ENCODE assay signal across 7 mouse cellular contexts in the genomic region with DNA sequence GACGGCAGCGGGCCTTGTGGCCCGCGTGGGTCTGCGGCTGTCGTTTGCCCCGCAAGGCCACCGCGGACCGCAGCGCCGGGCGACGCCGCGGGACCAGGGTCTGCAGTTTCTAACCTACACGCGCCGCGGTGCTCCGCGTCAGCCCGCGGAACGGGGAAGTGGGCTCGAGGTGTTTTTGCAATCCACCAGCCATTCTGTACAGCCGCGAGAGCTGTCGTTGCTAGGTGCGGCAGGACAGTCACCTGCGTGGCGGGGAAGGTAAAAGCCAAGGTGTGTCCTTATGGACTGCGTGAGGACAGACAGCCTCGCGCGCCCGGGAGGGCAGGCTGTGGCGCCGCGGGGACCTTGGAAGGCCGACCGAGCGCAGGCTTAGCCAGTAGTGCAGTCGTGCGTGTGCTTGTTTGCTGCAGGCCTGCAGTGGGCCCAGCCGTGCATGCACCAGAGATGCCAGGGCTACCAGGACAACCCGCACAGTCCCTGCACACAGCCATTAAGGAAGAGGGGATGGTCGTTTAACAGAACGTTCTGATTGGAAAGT. TPM values are rescaled to one million over a fixed set of nuclear protein-coding genes. Genes with fewer than 3 reads are reported as not detected.
A peak's percentile ranks its signal among the peaks of the same experiment; 100 is the strongest.
DNase-seq lines count a peak whose midpoint lies in the region; ATAC-seq and TF ChIP-seq lines count a peak whose summit lies in the region.

No protein-coding gene starts in this region.

- H3K36me3 ChIP-seq in intestine, postnatal 0 days (ENCODE audit: control insufficient read depth, insufficient read depth): peaks cover 4% of the 10 kb centered on the region; the same call in 1 of the 2 replicates
- H3K36me3 ChIP-seq in limb, embryonic 12.5 days: peaks cover 7% of the 10 kb centered on the region; the same call in 1 of the 2 replicates
- H3K36me3 ChIP-seq in midbrain, embryonic 11.5 days (ENCODE audit: control insufficient read depth, insufficient read depth, low read length): no peaks in the 10 kb centered on the region

- peak overlapping the region; percentile 90 for H3K27ac ChIP-seq in cortical plate, adult 2 months (ENCODE audit: insufficient read depth, low read length)
- H3K27ac ChIP-seq in intestine, postnatal 0 days (ENCODE audit: low read depth, low read length): peak overlapping the region; percentile 96
- H3K27ac ChIP-seq in limb, embryonic 12.5 days: peak overlapping the region; percentile 96
- peak overlapping the region; percentile 92 for H3K27ac ChIP-seq in midbrain, embryonic 11.5 days (ENCODE audit: low read depth, low read length)

- peak overlapping the region; percentile 96 for H3K9ac ChIP-seq in intestine, postnatal 0 days (ENCODE audit: low read depth, low read length)
- peak overlapping the region; percentile 94 for H3K9ac ChIP-seq in limb, embryonic 12.5 days (replicated peaks)
- peak overlapping the region; percentile 88 for H3K9ac ChIP-seq in midbrain, embryonic 11.5 days (ENCODE audit: low read length)

- no peak for TF ChIP-seq CTCF in cortical plate, adult 2 months (IDR thresholded peaks at IDR 0.05; ENCODE audit: extremely low read depth, insufficient read depth, low read length)
- TF ChIP-seq CTCF in intestine, postnatal 0 days (IDR thresholded peaks at IDR 0.05; ENCODE audit: low read depth): no peak

- no peaks in the 10 kb centered on the region for H3K27me3 ChIP-seq in intestine, postnatal 0 days (replicated peaks; ENCODE audit: control insufficient read depth, insufficient read depth, low read length)
- no peaks in the 10 kb centered on the region for H3K27me3 ChIP-seq in limb, embryonic 12.5 days
- H3K27me3 ChIP-seq in midbrain, embryonic 11.5 days (ENCODE audit: control insufficient read depth, insufficient read depth, low read length): no peaks in the 10 kb centered on the region

- H3K4me1 ChIP-seq in cortical plate, adult 2 months (ENCODE audit: control insufficient read depth, insufficient read depth, low read length): peaks cover 1% of the 10 kb centered on the region; the same call in 1 of the 2 replicates
- H3K4me1 ChIP-seq in intestine, postnatal 0 days (replicated peaks; ENCODE audit: control insufficient read depth, insufficient read depth, low read length): 0 out of 2 replicates have a peak, but pooled peaks cover 4% of the 10 kb centered on the region
- H3K4me1 ChIP-seq in limb, embryonic 12.5 days (replicated peaks): peaks cover 7% of the 10 kb centered on the region; the same call in 1 of the 2 replicates
- peaks cover 2% of the 10 kb centered on the region; the same call in 1 of the 2 replicates for H3K4me1 ChIP-seq in midbrain, embryonic 11.5 days (ENCODE audit: control insufficient read depth, insufficient read depth, low read length)

- H3K4me2 ChIP-seq in intestine, postnatal 0 days (replicated peaks; ENCODE audit: low read depth): peak overlapping the region; percentile 76
- H3K4me2 ChIP-seq in limb, embryonic 12.5 days: peak overlapping the region; percentile 75
- H3K4me2 ChIP-seq in midbrain, embryonic 11.5 days: peak overlapping the region; percentile 68

- peak; percentile 82 for DNase-seq in adrenal gland, adult 2 months
- DNase-seq in gastrocnemius, postnatal 25 days: peak; percentile 31
- peak; percentile 96 for DNase-seq in midbrain, embryonic 11.5 days (ENCODE audit: low spot score, missing footprints)
- DNase-seq in right cerebral cortex, postnatal 4 days: peak; percentile 43

- WGBS in intestine, postnatal 0 days: under 1% methylated on average over 49 of the region's 49 CpGs
- WGBS in limb, embryonic 12.5 days: under 1% methylated on average over 49 of the region's 49 CpGs
- 0% methylated on average over 45 of the region's 49 CpGs for WGBS in midbrain, embryonic 11.5 days

- peak overlapping the region; percentile 98 for H3K4me3 ChIP-seq in cortical plate, adult 2 months (ENCODE audit: insufficient read depth, low read length)
- H3K4me3 ChIP-seq in intestine, postnatal 0 days (ENCODE audit: low read depth, low read length): peak overlapping the region; percentile 89
- peak overlapping the region; percentile 93 for H3K4me3 ChIP-seq in limb, embryonic 12.5 days (replicated peaks)
- peak overlapping the region; percentile 95 for H3K4me3 ChIP-seq in midbrain, embryonic 11.5 days (ENCODE audit: low read depth, low read length)

- no peaks in the 10 kb centered on the region for H3K9me3 ChIP-seq in intestine, postnatal 0 days (ENCODE audit: control insufficient read depth)
- H3K9me3 ChIP-seq in limb, embryonic 12.5 days: no peaks in the 10 kb centered on the region
- no peaks in the 10 kb centered on the region for H3K9me3 ChIP-seq in midbrain, embryonic 11.5 days (ENCODE audit: control insufficient read depth, low read length)

- ATAC-seq in intestine, postnatal 0 days: peak; percentile 75
- peak; percentile 79 for ATAC-seq in limb, embryonic 12.5 days (ENCODE audit: insufficient number of reproducible peaks, insufficient read depth, low FRiP score, low TSS enrichment, low read depth)
- peak; percentile 82 for ATAC-seq in midbrain, embryonic 11.5 days (ENCODE audit: low FRiP score)

- TF ChIP-seq POLR2A in cortical plate, adult 2 months (IDR thresholded peaks at IDR 0.05; ENCODE audit: extremely low read depth, insufficient read depth, low read length): no peak

RNA-seq across cellular contexts. Expression of gene Zfp398, which starts 0.6 kb away (rescaled TPM):
- 10 to 100 TPM; 10.5 to 12.1 TPM for total RNA-seq in adrenal gland, adult 2 months (2021)
- polyA plus RNA-seq in adrenal gland, adult 2 months (2012; rRNA removed): 11.7 and 13.4 TPM in 2 replicates
- 14.2 and 14.6 TPM in 2 replicates for polyA plus RNA-seq in cortical plate, adult 2 months (2012; rRNA removed)
- 1 to 10 TPM; 4.7 to 4.8 TPM for total RNA-seq in gastrocnemius, postnatal 25 days (2021)
- 2.8 and 3.8 TPM in 2 replicates for polyA plus RNA-seq in intestine, postnatal 0 days (2015; fragmentation: Nextera tagmentation; extraction: Ambion mirVana)
- 10.7 and 11.8 TPM in 2 replicates for polyA plus RNA-seq in limb, embryonic 12.5 days (2016; fragmentation: Nextera tagmentation; extraction: Ambion mirVana)
- 7.6 and 8.3 TPM in 2 replicates for polyA plus RNA-seq in midbrain, embryonic 11.5 days (2014; fragmentation: Nextera tagmentation; extraction: Ambion mirVana)

RNA-seq across cellular contexts. Expression of gene Zfp786, which starts 5.4 kb away (rescaled TPM):
- total RNA-seq in adrenal gland, adult 2 months (2021): under 1 TPM; 0.78 to 0.93 TPM
- 0.30 and 0.37 TPM in 2 replicates for polyA plus RNA-seq in adrenal gland, adult 2 months (2012; rRNA removed)
- polyA plus RNA-seq in cortical plate, adult 2 months (2012; rRNA removed): 2.0 and 2.3 TPM in 2 replicates
- under 1 TPM; 0.48 to 0.69 TPM for total RNA-seq in gastrocnemius, postnatal 25 days (2021)
- 0.61 and 0.69 TPM in 2 replicates for polyA plus RNA-seq in intestine, postnatal 0 days (2015; fragmentation: Nextera tagmentation; extraction: Ambion mirVana)
- 7.1 and 7.2 TPM in 2 replicates for polyA plus RNA-seq in limb, embryonic 12.5 days (2016; fragmentation: Nextera tagmentation; extraction: Ambion mirVana)
- polyA plus RNA-seq in midbrain, embryonic 11.5 days (2014; fragmentation: Nextera tagmentation; extraction: Ambion mirVana): 7.0 and 8.1 TPM in 2 replicates

RNA-seq across cellular contexts. Expression of gene Pdia4, which starts 22.8 kb away (rescaled TPM):
- 100 to 1,000 TPM in 1 of 2 experiments, 10 to 100 TPM in 1; 93.2 to 114 TPM for total RNA-seq in adrenal gland, adult 2 months (2021)
- 7.9 and 8.7 TPM in 2 replicates for polyA plus RNA-seq in adrenal gland, adult 2 months (2012; rRNA removed)
- polyA plus RNA-seq in cortical plate, adult 2 months (2012; rRNA removed): 29.4 and 33.2 TPM in 2 replicates
- 10 to 100 TPM; 18.1 to 22.5 TPM for total RNA-seq in gastrocnemius, postnatal 25 days (2021)
- 95.9 and 97.3 TPM in 2 replicates for polyA plus RNA-seq in intestine, postnatal 0 days (2015; fragmentation: Nextera tagmentation; extraction: Ambion mirVana)
- 273 and 276 TPM in 2 replicates for polyA plus RNA-seq in limb, embryonic 12.5 days (2016; fragmentation: Nextera tagmentation; extraction: Ambion mirVana)
- 258 and 263 TPM in 2 replicates for polyA plus RNA-seq in midbrain, embryonic 11.5 days (2014; fragmentation: Nextera tagmentation; extraction: Ambion mirVana)

RNA-seq across cellular contexts. Expression of gene Zfp282, which starts 41.0 kb away (rescaled TPM):
- 1 to 10 TPM; 7.0 to 9.2 TPM for total RNA-seq in adrenal gland, adult 2 months (2021)
- 6.9 and 7.1 TPM in 2 replicates for polyA plus RNA-seq in adrenal gland, adult 2 months (2012; rRNA removed)
- polyA plus RNA-seq in cortical plate, adult 2 months (2012; rRNA removed): 10.0 TPM in 2 replicates
- total RNA-seq in gastrocnemius, postnatal 25 days (2021): 1 to 10 TPM; 5.7 to 5.9 TPM
- polyA plus RNA-seq in intestine, postnatal 0 days (2015; fragmentation: Nextera tagmentation; extraction: Ambion mirVana): 5.3 TPM in 2 replicates
- polyA plus RNA-seq in limb, embryonic 12.5 days (2016; fragmentation: Nextera tagmentation; extraction: Ambion mirVana): 25.3 and 26.5 TPM in 2 replicates
- 12.6 and 13.6 TPM in 2 replicates for polyA plus RNA-seq in midbrain, embryonic 11.5 days (2014; fragmentation: Nextera tagmentation; extraction: Ambion mirVana)

Comparison
In these comparisons a context has a peak if more than half of its experiments do, and no peak if none do; other contexts are left out.
1. Peak in every context shown above with its lines: DNase-seq, ATAC-seq, H3K4me3 ChIP-seq and H3K27ac ChIP-seq.
2. DNase-seq: peak in every context shown above with its lines; median percentile 96 in midbrain, embryonic 11.5 days; 82 in adrenal gland, adult 2 months; 43 in right cerebral cortex, postnatal 4 days; 31 in gastrocnemius, postnatal 25 days.